Mouse (Mus musculus): ENCODE data around the gene Dcaf1. TPM values are rescaled to one million over a fixed set of nuclear protein-coding genes. Genes with fewer than 3 reads are reported as not detected.
A peak's percentile ranks its signal among the peaks of the same experiment; 100 is the strongest.

Dcaf1 gene
- polyA plus RNA-seq (2012; ENCODE audit: insufficient read depth, insufficient read length, missing spikeins): 16.1 and 17.6 TPM in 2 replicates

DNA sequence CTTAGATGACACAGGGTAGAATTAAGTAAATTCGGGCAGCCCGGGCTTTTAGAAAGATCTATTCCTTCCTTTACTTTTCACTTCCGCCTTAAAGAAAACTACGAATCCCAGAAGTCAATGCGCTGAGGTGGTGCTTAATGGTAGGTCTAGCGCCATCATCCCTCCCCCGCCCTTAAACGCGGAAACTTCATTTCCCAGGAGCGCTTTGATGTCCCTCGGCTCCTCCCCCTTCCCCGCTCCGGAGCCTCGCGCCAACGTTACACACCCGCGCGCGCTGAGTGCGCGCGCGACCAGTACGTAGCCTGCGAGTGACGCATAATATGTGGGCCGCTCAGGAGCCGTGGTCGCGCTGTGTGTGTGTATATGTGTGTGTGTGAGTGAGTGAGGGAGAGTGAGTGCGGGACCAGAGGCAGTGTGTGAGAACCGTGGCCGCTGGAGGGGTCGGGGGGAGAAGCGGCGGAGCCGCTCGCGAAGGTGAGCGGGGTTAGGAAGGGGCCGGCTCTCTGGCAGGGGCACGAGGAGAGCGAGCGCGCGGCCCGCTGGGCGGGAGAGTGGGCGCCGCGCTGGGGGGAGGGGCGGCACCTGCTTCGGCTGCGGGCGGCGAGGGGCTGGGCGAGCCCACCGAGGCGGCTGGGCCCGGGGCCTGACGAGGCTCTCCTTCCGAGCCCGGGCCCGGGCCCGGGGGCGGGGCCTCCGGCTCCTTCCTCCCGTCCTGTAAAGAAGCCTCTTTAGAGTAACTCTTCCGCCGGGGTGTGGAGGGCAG lies at the start of gene Dcaf1:
Gene Dcaf1 (plus strand): TSS at position 257 of the 763 bp plus-strand sequence.
- H3K4me1 ChIP-seq (ENCODE audit: control insufficient read depth, insufficient read depth, insufficient read length, low read length): no peaks in the 10 kb centered on the region
- H3K27ac ChIP-seq (replicated peaks; ENCODE audit: low read depth, low read length): peak within 1 kb of the TSS; percentile 50
- H3K4me3 ChIP-seq (ENCODE audit: insufficient read depth, low read depth, low read length): peak within 1 kb of the TSS; percentile 81

DNA sequence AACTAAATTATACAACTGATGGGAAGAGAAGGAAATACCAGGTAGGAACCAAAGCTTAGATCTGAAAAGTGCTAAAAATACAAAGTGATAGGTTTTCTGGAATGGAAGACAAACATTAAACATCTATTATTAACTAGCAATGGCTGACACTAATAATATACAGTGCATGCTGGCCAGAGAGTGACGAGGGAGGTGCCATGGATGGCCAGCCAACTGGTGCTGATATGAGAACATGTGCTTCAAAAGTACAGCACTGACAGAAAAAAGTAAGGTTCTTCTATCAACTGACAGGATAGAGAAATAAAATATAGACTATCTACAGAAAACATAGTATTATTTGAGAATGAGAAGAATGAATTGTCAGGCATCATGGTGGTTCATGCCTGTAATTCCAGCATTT lies 45.6 kb upstream of the Dcaf1 start:
- Histone ChIP-seq H3K4me1 (ENCODE audit: control insufficient read depth, insufficient read depth, insufficient read length, low read length) (no peaks in the 10 kb centered on the region; the same call in 1 of the 2 replicates), H3K4me3 (ENCODE audit: insufficient read depth, low read depth, low read length) (no peak overlapping the region), H3K27ac (replicated peaks; ENCODE audit: low read depth, low read length) (no peak overlapping the region)

DNA sequence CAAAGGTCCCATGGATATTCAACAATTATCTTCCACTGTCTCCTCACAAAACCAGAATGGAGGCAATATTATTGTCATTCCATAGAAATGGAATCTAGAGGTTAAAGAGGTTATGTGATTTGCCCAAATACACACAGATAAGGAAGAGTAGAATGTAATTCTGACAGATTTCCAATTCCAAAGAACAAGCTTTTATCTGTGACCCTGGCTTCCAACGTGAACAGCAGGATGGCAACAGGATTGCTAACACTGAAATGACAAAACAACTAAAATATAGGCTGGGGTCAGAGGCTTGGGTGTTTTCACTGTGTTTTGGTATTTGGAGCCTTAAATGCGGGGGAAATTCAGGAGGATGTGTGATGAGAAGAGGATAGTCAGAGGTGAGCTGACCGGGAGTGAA lies 44.3 kb upstream of the Dcaf1 start:
- Histone ChIP-seq H3K4me3 (ENCODE audit: insufficient read depth, low read depth, low read length) (no peak overlapping the region), H3K27ac (replicated peaks; ENCODE audit: low read depth, low read length) (no peak overlapping the region), H3K4me1 (ENCODE audit: control insufficient read depth, insufficient read depth, insufficient read length, low read length) (no peaks in the 10 kb centered on the region; the same call in 1 of the 2 replicates)

DNA sequence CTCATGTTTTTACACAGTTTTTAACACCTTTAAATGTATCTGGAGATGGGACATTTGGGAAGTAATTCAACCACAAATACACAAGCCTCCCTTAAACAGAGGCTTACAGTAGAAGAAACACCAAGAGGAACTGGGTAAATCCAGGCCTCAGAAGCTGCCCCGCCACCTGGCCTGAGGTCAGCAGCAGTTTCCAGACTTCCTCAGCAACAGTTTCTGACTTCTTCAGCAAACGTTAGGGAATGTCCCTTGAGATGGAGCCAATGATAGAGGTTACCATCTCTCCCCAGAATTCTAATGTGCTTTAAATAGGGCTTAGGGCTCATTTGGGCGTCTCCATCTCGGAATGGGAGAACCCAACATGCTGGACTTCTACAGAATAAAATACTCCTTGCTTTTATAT lies 43.4 kb upstream of the Dcaf1 start:
- Histone ChIP-seq H3K4me1 (ENCODE audit: control insufficient read depth, insufficient read depth, insufficient read length, low read length) (peaks cover under 1% of the 10 kb centered on the region), H3K27ac (replicated peaks; ENCODE audit: low read depth, low read length) (no peak overlapping the region), H3K4me3 (ENCODE audit: insufficient read depth, low read depth, low read length) (no peak overlapping the region)

DNA sequence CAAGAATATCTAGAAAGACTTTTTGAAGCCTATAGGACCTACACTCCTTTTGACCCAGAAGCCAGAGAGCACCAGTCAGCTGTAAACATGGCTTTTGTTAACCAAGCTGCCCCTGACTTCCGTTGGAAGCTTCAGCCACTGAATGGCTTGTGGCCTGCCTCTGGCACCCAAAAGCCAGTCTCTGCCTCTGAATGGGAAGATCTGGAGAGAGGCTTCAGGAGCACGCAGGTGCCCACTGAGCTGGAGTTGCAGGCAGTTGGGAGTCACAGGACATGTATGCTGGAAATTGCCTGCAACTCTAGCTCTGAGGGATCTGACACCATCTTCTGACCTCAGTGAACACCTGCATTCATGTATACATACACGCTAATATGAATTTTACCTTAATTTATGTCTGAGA lies 41.6 kb upstream of the Dcaf1 start:
- Histone ChIP-seq H3K4me1 (ENCODE audit: control insufficient read depth, insufficient read depth, insufficient read length, low read length) (peaks cover 3% of the 10 kb centered on the region; the same call in 1 of the 2 replicates), H3K27ac (replicated peaks; ENCODE audit: low read depth, low read length) (no peak overlapping the region), H3K4me3 (ENCODE audit: insufficient read depth, low read depth, low read length) (no peak overlapping the region)

DNA sequence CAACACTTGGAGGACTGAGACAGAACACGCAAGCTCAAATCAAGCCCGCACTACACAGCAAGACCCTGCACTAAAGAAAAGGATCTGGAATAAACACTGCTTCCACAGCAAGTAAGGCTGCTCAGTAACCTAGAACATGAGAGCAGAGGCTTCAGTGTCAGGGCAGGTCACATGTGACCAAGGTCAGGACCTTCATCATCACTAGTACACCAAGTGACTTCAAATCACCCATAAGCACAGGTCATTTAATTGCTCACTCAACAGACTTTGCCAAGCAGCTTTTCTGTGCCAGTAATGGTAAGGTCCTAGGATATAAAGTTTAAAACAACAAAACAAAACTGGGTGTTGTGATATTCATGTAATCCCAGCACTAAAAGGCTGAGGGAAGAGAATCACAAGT lies 38.1 kb upstream of the Dcaf1 start:
- Histone ChIP-seq H3K27ac (replicated peaks; ENCODE audit: low read depth, low read length) (no peak overlapping the region), H3K4me3 (ENCODE audit: insufficient read depth, low read depth, low read length) (no peak overlapping the region), H3K4me1 (ENCODE audit: control insufficient read depth, insufficient read depth, insufficient read length, low read length) (peaks cover 9% of the 10 kb centered on the region; the same call in 1 of the 2 replicates)

DNA sequence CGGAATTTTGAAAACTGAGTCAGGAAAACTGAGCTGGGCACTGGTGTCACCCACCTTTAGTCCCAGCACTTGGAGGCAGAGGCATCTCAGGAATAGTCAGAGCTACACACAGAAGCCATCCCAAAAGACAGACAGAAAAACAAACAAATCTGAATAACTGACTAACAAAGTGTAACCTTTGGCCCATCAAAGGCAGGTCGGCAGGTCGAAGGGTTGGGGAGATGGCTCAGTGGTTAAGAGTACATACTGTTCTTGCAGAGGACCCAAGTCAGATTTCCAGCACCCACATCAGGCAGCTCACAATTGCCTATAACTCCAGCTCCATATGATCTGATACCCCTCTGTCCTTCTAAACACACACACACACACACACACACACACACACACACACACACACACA lies 36.5 kb upstream of the Dcaf1 start:
- H3K27ac ChIP-seq (replicated peaks; ENCODE audit: low read depth, low read length): no peak overlapping the region
- no peak overlapping the region for H3K4me3 ChIP-seq (ENCODE audit: insufficient read depth, low read depth, low read length)
- H3K4me1 ChIP-seq (ENCODE audit: control insufficient read depth, insufficient read depth, insufficient read length, low read length): peaks cover 11% of the 10 kb centered on the region; the same call in 1 of the 2 replicates

DNA sequence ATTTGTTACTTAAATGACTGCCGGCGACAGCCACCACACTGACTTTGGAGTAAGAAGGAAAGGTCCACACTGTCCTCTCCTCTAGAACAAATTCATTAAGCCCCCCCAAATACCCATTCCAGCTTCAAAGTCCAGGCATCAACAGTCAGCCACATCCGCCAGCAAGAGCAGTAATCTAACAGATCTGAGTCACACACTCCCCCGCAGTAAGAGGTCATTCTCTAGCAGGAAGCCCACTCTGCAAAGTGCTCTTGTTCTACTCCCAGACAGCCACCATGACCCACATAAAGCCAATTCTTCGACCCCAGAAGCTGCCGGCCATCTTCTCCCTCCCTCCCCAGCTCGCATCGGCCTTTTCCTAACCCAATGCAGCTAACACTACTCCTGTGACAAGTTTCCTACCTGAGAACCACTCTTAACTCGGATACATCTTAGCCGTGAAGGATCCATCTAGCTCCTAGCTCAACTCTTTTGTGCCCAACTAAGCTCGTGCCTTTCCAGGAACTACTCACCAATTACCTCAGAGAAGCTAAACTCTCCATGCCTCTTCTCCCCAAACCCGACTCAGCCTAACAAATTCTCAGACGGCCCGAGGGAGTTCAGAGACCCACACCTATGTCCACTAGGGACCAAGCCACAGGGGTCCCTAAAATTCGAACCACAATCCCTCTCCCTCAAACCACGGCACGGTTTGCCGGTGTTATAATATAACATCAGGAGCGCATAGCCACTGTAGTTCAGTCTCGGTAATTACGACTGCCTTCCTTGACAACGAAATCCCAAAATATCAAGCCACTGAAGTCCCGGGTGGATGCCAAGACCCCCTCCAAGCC lies 33.5 kb upstream of the Dcaf1 start:
- Histone ChIP-seq H3K27ac (replicated peaks; ENCODE audit: low read depth, low read length) (peak overlapping the region; percentile 72), H3K4me1 (ENCODE audit: control insufficient read depth, insufficient read depth, insufficient read length, low read length) (peaks cover 11% of the 10 kb centered on the region; the same call in 1 of the 2 replicates), H3K4me3 (ENCODE audit: insufficient read depth, low read depth, low read length) (peak overlapping the region; percentile 98)

DNA sequence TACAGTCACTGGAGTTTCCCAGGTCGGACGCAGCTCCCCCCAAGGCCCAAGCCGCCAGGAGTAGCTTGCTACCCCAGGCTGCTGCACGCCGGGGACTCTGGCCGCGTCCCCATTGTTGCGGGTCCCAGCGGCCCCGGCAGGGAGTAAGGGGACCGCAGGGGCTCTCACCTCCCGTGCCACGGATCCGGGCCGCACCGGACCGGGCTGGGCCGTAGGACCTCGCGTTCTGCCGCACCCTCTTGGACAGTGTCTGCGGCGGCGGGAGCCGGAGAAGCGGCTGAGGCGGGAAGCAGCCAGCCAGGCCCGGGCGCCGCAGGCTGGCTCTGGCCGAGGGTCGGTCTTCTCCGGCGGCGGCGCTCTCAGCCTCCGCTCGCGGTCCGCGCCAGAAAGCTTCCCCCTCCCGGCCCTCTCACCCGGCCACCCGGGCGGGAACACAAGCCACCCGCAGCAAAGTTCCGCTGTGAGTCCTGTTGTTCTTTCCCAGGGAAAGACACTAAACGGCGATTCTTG lies 32.8 kb upstream of the Dcaf1 start, which contains the start of gene Rad54l2:
Gene Rad54l2 (minus strand): TSS at position 383 of the 510 bp plus-strand sequence.
- H3K4me3 ChIP-seq (ENCODE audit: insufficient read depth, low read depth, low read length): peak within 1 kb of the TSS; percentile 98
- H3K4me1 ChIP-seq (ENCODE audit: control insufficient read depth, insufficient read depth, insufficient read length, low read length): peaks cover 9% of the 10 kb centered on the region; the same call in 1 of the 2 replicates
- H3K27ac ChIP-seq (replicated peaks; ENCODE audit: low read depth, low read length): peak within 1 kb of the TSS; percentile 72

DNA sequence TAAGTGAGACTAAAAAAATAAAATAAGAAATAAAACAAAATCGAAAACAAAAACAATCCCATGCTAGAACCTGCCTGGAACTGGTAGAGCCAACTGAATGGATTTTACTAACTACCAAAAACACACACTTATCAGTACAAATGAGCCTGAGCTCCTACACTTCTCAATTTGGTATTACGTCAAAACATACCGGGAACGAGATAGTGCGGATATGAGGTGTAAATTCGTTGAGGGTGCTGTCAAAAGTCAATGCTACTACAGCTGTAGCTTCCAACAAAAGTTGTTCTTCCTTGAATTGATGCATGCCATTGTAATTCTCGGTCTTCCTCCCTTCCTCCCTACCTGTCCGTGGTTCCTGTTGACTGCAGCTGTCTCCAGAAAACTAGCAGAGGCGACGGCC lies 32.3 kb upstream of the Dcaf1 start:
- Histone ChIP-seq H3K4me3 (ENCODE audit: insufficient read depth, low read depth, low read length) (peak overlapping the region; percentile 98), H3K27ac (replicated peaks; ENCODE audit: low read depth, low read length) (peak overlapping the region; percentile 40), H3K4me1 (ENCODE audit: control insufficient read depth, insufficient read depth, insufficient read length, low read length) (peaks cover 9% of the 10 kb centered on the region; the same call in 1 of the 2 replicates)

DNA sequence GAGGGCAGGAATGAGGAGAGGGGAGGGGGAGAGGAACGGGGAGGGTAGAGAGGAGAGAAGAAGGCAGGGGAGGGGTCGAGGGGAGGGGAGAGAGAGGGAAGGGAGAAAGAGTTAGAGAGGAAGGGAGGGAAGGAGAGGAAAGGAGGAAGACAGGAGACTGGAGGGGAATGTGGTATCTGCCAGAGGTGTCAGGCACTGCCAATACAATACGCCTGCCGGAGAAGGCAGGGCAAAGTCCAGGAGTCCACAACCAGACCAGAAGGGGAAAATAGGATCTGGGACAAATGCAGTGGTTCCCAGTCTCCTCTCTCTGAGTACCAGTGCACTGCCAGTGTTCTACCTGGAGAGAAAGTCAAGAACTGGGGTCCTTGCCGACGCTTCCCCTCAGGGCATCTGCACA lies 30.8 kb upstream of the Dcaf1 start:
- Histone ChIP-seq H3K4me1 (ENCODE audit: control insufficient read depth, insufficient read depth, insufficient read length, low read length) (peaks cover 7% of the 10 kb centered on the region; the same call in 1 of the 2 replicates), H3K4me3 (ENCODE audit: insufficient read depth, low read depth, low read length) (no peak overlapping the region), H3K27ac (replicated peaks; ENCODE audit: low read depth, low read length) (no peak overlapping the region)

DNA sequence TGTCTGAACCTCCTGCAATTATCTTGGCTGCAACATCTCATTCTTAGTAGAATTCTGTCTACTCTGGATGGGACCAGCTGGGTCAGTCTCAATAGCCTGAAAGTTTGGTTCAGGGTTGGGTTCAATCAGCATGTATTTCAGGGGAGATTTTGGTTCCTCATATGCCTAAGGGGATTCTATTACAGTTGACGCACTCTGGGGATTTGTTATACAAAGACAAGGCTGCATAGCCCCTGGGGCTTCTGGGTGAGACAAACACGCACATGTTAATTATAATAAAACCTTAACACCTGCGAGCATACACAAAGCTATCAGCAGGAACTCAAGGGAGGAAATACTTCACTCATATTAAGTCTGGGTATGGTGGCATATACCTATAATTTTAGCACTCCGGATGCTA lies 15.2 kb upstream of the Dcaf1 start:
- H3K4me1 ChIP-seq (ENCODE audit: control insufficient read depth, insufficient read depth, insufficient read length, low read length): no peaks in the 10 kb centered on the region
- H3K27ac ChIP-seq (replicated peaks; ENCODE audit: low read depth, low read length): no peak overlapping the region
- no peak overlapping the region for H3K4me3 ChIP-seq (ENCODE audit: insufficient read depth, low read depth, low read length)

DNA sequence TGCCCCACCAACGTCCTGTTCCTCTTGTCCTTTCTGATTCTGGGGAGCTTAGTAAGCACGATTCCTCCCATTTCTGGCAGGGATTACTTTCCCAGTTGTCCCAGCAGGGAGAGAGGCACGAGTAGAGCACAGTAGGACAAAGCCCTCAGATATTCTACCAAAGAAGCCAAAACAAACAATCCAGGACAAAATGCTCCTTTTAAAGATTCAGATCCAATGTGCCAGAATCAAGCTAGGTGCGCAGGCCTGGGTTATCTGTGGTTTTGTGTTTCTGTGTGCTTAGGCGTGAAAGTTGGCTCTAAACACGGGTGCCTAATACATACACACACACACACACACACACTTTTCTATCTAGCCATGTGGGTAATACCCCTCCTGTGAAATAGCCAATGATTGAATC lies 3.5 kb upstream of the Dcaf1 start:
- Histone ChIP-seq H3K4me1 (ENCODE audit: control insufficient read depth, insufficient read depth, insufficient read length, low read length) (no peaks in the 10 kb centered on the region), H3K4me3 (ENCODE audit: insufficient read depth, low read depth, low read length) (no peak overlapping the region), H3K27ac (replicated peaks; ENCODE audit: low read depth, low read length) (no peak overlapping the region)

DNA sequence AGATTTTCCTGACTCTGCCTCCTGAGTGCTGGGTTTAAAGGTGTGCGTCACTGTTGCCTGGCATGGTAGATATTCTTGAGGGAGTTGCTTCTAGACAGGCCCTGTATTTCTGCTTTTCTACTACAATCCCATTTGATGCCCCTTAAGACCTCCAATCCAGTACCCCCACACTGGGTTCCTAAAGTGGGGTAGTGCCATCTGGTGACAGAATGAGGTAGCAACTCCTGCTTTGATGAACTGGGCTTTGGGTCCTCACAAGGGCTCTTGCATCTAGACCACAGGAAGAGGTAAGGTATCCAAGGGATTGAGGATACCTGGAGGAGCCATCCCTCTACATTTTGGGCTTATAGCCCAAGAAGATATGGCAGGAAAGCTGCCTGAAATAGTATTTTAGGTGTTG lies 2.5 kb upstream of the Dcaf1 start:
- Histone ChIP-seq H3K27ac (replicated peaks; ENCODE audit: low read depth, low read length) (no peak overlapping the region), H3K4me1 (ENCODE audit: control insufficient read depth, insufficient read depth, insufficient read length, low read length) (no peaks in the 10 kb centered on the region), H3K4me3 (ENCODE audit: insufficient read depth, low read depth, low read length) (no peak overlapping the region)

DNA sequence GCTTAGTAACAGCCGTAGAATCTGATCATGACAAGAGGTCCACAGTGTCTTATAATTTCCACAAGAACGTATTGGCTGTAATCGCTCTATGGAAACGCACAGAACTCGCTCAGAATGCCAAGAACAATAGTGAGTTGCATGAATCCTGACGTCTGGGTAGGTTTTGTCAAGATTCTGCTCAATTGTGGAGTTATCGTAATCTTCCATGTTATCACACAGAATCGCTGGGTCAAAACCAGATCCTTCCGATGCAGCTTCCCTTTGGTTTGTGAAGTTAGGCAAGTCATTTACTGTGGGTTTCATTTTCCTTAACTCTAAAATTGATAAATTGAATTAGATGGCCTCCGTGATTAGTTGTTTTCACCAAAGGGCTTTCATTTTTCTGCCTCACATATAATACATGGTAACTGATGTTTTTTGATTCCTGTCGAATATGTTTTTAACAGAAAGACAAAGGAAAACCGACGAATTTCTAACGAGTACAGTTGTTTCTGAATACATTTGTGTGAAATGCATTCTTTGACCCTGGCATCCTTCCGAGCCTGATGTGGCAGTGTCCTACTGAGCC lies 540 bp upstream of the Dcaf1 start:
- Histone ChIP-seq H3K4me3 (ENCODE audit: insufficient read depth, low read depth, low read length) (peak overlapping the region; percentile 74), H3K4me1 (ENCODE audit: control insufficient read depth, insufficient read depth, insufficient read length, low read length) (no peaks in the 10 kb centered on the region), H3K27ac (replicated peaks; ENCODE audit: low read depth, low read length) (peak overlapping the region; percentile 50)

Data from brown adipose tissue, adult 24 weeks (tissue).